Mouse (Mus musculus) forebrain, embryonic 12.5 days (tissue): ENCODE measurements at regions not wholly inside any gene's neighbourhood (a gene's known extent, or its start where the extent isn't known, plus 50 kb on each side); places are given as distances from the start of the nearest gene placed in this dataset.

Source experiments
- ATAC-seq: fragments of 200-750 bp; cut with Nextera tagmentation; 2 replicates; pipeline ENCODE4 v1.8.0; 2017; ENCODE audit warnings: moderate TSS enrichment; ENCODE audit not compliant: low FRiP score
- H3K27ac ChIP-seq: fragments of 300-500 bp; sonication (generic); 2 replicates; pipeline ENCODE4 v1.5.1; 2016; ENCODE audit warnings: mild to moderate bottlenecking
- H3K27me3 ChIP-seq: fragments of 300-500 bp; sonication (generic); 2 replicates; pipeline ENCODE4 v1.6.1; 2016; ENCODE audit warnings: mild to moderate bottlenecking
- H3K36me3 ChIP-seq: fragments of 300-500 bp; sonication (generic); replicated peaks from 2 replicates; pipeline ENCODE4 v1.6.1; 2016; ENCODE audit warnings: mild to moderate bottlenecking
- H3K4me1 ChIP-seq: fragments of 300-500 bp; sonication (generic); 2 replicates; pipeline ENCODE4 v1.6.1; 2016
- H3K4me2 ChIP-seq: fragments of 300-500 bp; sonication (generic); 2 replicates; pipeline ENCODE4 v1.6.1; 2016; ENCODE audit warnings: mild to moderate bottlenecking, moderate library complexity
- H3K4me3 ChIP-seq: fragments of 300-500 bp; sonication (generic); replicated peaks from 2 replicates; pipeline ENCODE4 v1.5.1; 2016; ENCODE audit warnings: mild to moderate bottlenecking
- H3K9ac ChIP-seq: fragments of 300-500 bp; sonication (generic); 2 replicates; pipeline ENCODE4 v1.6.1; 2016; ENCODE audit warnings: mild to moderate bottlenecking
- H3K9me3 ChIP-seq: fragments of 300-500 bp; sonication (generic); 2 replicates; pipeline ENCODE4 v1.6.1; 2016
- WGBS: fragments of 180-500 bp; shearing (Covaris S2); methylation state at CpG from one replicate; pipeline ENCODE4 v1.1.7; 2016; 5-methylcytosine and 5-hydroxymethylcytosine counted together

GRCm38 (mm10) chr3:140348670-140349069, 863.5 kb downstream of the Pdha2 start:
- H3K9me3 ChIP-seq = no peaks in the 10 kb centered on the region
- no peaks in the 10 kb centered on the region for H3K4me1 ChIP-seq
- H3K9ac ChIP-seq = no peak overlapping the region
- H3K4me2 ChIP-seq = no peak overlapping the region
- no peak overlapping the region for H3K4me3 ChIP-seq
- no peak overlapping the region for H3K27ac ChIP-seq
- 54% methylated on average over 3 of the region's 3 CpGs for WGBS
- H3K36me3 ChIP-seq = no peaks in the 10 kb centered on the region
- no peaks in the 10 kb centered on the region for H3K27me3 ChIP-seq
- ATAC-seq = peak; percentile 86

GRCm38 (mm10) chr3:140340631-140341030, 871.5 kb downstream of the Pdha2 start:
- H3K36me3 ChIP-seq = no peaks in the 10 kb centered on the region
- H3K9me3 ChIP-seq = no peaks in the 10 kb centered on the region
- no peaks in the 10 kb centered on the region; the same call in 1 of the 2 replicates for H3K4me1 ChIP-seq
- H3K4me2 ChIP-seq = no peak overlapping the region
- ATAC-seq = peak; percentile 64
- H3K4me3 ChIP-seq = no peak overlapping the region
- 62% methylated on average over 6 of the region's 6 CpGs for whole genome bisulfite sequencing
- no peak overlapping the region for H3K27ac ChIP-seq
- H3K9ac ChIP-seq = no peak overlapping the region
- no peaks in the 10 kb centered on the region for H3K27me3 ChIP-seq

GRCm38 (mm10) chr3:140313795-140314194, 898.4 kb downstream of the Pdha2 start:
- H3K4me1 ChIP-seq = no peaks in the 10 kb centered on the region
- H3K9me3 ChIP-seq = no peaks in the 10 kb centered on the region
- H3K27ac ChIP-seq = no peak overlapping the region
- no peak overlapping the region for H3K4me3 ChIP-seq
- H3K36me3 ChIP-seq = no peaks in the 10 kb centered on the region
- no peaks in the 10 kb centered on the region for H3K27me3 ChIP-seq
- no peak overlapping the region for H3K4me2 ChIP-seq
- WGBS = 39% methylated on average over 2 of the region's 2 CpGs
- H3K9ac ChIP-seq = no peak overlapping the region
- peak; percentile 49; the same call in 1 of the 2 replicates for ATAC-seq

GRCm38 (mm10) chr3:140299364-140299763, 912.8 kb downstream of the Pdha2 start:
- no peak overlapping the region for H3K9ac ChIP-seq
- no peak overlapping the region for H3K4me3 ChIP-seq
- H3K4me2 ChIP-seq = no peak overlapping the region
- no peak for ATAC-seq
- no peaks in the 10 kb centered on the region for H3K4me1 ChIP-seq
- no peak overlapping the region for H3K27ac ChIP-seq
- no peaks in the 10 kb centered on the region for H3K36me3 ChIP-seq
- WGBS = 74% methylated on average over 2 of the region's 2 CpGs
- no peaks in the 10 kb centered on the region for H3K27me3 ChIP-seq
- H3K9me3 ChIP-seq = no peaks in the 10 kb centered on the region
